Mouse (Mus musculus): ENCODE data around the gene Gm20547. TPM values are rescaled to one million over a fixed set of nuclear protein-coding genes. Genes with fewer than 3 reads are reported as not detected.
"Not testable (repeated sequence)": the region's sequence is repeated elsewhere in the genome, so short reads cannot be mapped to it uniquely, and the experiment has no call there.

Gene Gm20547
- polyA plus RNA-seq, 1 experiment from 2014 or later, result not detected

DNA sequence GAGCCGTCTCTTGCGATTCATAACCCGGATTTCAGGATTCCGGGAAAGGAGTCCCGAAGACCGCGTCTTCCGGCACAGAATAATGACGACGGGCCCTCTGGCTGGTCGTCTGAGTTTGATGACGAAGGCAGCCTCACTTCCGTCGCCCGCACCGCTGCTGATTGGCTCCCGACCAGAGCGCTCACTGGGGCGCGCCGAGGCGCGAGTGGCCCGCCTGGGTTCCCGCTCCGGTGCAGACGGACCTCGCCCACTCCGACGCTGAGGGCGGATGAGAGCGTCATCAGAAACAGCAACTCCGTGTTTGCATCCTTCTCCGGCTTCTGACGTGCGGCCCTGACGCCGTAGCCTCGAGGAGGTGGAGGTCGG lies 45.0 kb downstream of the Gm20547 start, which contains the start of the genes Stk19 and Dxo:
TSS of gene Stk19 (minus strand) at position 90 of the 366 bp plus-strand sequence.
TSS of gene Dxo (plus strand) at position 164 of the 366 bp plus-strand sequence.
- no peak for TF ChIP-seq EP300 (optimal IDR thresholded peaks at IDR 0.05)
- TF ChIP-seq CTCF (IDR thresholded peaks at IDR 0.05; ENCODE audit: low read depth), result no peak
- DNase-seq (ENCODE audit: low spot score), result peak; percentile 98
- Histone ChIP-seq H3K9me3 (ENCODE audit: control insufficient read depth, low read length) (no peaks in the 10 kb centered on the region), H3K4me2 (replicated peaks; ENCODE audit: low read depth) (peak within 1 kb of the TSS; percentile 97), H3K9ac (ENCODE audit: low read length) (peak within 1 kb of the TSS; percentile 75), H3K27ac (replicated peaks) (peak within 1 kb of the TSS; percentile 86), H3K4me1 (replicated peaks; ENCODE audit: control insufficient read depth, insufficient read depth) (0 out of 2 replicates have a peak, but pooled peaks cover 5% of the 10 kb centered on the region), H3K4me3 (ENCODE audit: low read depth, low read length) (peak within 1 kb of the TSS; percentile 73), H3K27me3 (ENCODE audit: control insufficient read depth, insufficient read depth, low read length) (no peaks in the 10 kb centered on the region), H3K36me3 (ENCODE audit: control insufficient read depth, insufficient read depth, low read length) (peaks cover 15% of the 10 kb centered on the region; the same call in 1 of the 2 replicates)
- WGBS, result under 1% methylated on average over 40 of the region's 40 CpGs
- ATAC-seq (ENCODE audit: low FRiP score, low TSS enrichment), result peak; percentile 95

DNA sequence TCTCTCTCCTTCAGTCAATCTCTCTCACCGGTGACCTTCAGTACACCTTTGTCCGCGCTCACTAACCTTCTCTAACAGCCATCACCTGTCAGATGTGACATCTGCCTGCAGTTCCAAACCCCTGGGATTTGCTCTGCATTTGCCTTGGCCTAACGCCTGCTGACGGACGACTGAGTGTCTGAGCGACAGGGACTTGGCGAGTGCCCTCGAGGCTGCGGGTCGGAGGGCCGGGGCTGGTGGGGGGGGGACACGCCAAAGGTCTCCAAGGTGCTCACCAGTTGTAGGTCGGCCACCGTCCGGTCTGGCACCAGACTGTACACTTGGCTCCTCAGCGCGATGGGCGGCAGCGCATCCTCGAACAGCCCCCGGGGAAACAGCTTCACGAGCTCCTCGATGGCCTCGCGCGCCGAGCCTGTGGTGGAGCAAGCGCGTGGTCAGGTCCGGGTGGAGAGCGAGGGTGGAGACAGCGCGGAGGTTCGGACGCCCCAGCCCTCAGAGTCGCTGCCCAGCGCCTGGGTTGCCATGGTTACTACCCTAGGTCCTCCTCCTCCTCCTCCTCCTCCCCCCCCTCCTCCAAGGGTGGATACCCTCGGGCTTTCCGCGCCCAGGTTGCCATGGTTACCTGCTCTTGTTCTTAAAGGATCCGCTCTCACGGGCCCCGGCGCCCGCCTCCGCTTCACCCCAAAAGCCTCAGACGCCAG lies 45.5 kb downstream of the Gm20547 start:
- no peak for DNase-seq (ENCODE audit: low spot score)
- Histone ChIP-seq H3K4me3 (ENCODE audit: low read depth, low read length) (peak overlapping the region; percentile 73), H3K4me2 (replicated peaks; ENCODE audit: low read depth) (peak overlapping the region; percentile 97), H3K27me3 (ENCODE audit: control insufficient read depth, insufficient read depth, low read length) (no peaks in the 10 kb centered on the region), H3K4me1 (replicated peaks; ENCODE audit: control insufficient read depth, insufficient read depth) (0 out of 2 replicates have a peak, but pooled peaks cover 5% of the 10 kb centered on the region), H3K27ac (replicated peaks) (peak overlapping the region; percentile 78), H3K36me3 (ENCODE audit: control insufficient read depth, insufficient read depth, low read length) (peaks cover 15% of the 10 kb centered on the region; the same call in 1 of the 2 replicates), H3K9me3 (ENCODE audit: control insufficient read depth, low read length) (no peaks in the 10 kb centered on the region), H3K9ac (ENCODE audit: low read length) (peak overlapping the region; percentile 75)
- TF ChIP-seq CTCF (IDR thresholded peaks at IDR 0.05; ENCODE audit: low read depth) (no peak), EP300 (optimal IDR thresholded peaks at IDR 0.05) (no peak)
- WGBS, result 5% methylated on average over 48 of the region's 48 CpGs
- ATAC-seq (ENCODE audit: low FRiP score, low TSS enrichment), result peak; percentile 60

DNA sequence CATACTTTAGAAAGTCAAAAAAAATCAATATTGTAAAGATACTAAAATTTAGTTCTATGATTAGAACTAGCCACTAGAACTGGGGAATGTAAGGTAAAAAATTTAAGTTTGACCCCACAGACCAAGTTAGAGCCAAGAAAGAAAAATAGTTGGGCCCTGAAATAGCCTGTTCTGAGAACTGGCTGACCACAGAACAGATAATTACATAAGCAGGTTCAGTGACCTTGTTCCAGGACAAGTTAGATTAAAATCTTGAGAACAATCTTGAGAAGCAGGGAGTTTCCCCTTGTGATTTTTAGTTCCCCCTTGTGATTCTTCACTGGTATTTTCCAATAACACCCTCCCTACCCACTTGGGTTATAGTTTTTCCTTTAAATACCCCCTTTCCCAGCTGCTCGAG lies 51.1 kb downstream of the Gm20547 start:
- peaks cover 11% of the 10 kb centered on the region for H3K36me3 ChIP-seq (ENCODE audit: control insufficient read depth, insufficient read depth, low read length)
- H3K9ac ChIP-seq (ENCODE audit: low read length); H3K4me3 ChIP-seq (ENCODE audit: low read depth, low read length); H3K4me2 ChIP-seq (replicated peaks; ENCODE audit: low read depth); H3K9me3 ChIP-seq (ENCODE audit: control insufficient read depth, low read length); DNase-seq (ENCODE audit: low spot score); H3K4me1 ChIP-seq (replicated peaks; ENCODE audit: control insufficient read depth, insufficient read depth); ATAC-seq (ENCODE audit: low FRiP score, low TSS enrichment); H3K27me3 ChIP-seq (ENCODE audit: control insufficient read depth, insufficient read depth, low read length); H3K27ac ChIP-seq (replicated peaks): not testable (repeated sequence)
- 88% methylated on average over 1 of the region's 1 CpGs for WGBS

DNA sequence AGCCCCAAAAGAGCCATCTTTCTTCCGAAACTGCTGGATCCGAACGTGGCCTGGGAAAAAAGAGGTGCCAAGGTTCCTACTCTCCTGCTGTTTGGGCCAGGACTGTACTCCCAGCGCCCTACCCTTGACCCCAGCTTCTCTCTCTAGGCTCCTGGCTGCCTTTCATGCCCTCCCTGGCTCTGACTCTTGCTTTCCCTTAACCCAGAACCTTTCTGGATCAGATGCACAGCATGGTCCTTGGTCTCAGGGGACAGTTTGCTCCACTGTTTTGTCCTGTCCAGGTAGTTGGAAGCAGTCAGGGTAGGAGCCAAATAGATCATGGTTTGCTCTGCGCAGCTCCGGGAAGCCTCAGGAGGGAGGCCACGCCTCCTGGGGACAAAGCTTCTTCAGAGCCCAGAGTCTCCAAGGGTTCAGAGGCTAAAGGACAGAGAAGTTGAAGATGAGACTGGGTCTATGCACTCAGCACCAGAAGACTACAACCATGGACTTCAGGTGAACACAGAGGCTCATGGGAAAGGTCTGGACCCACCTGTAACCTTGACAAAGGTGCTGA lies 66.9 kb downstream of the Gm20547 start:
- no peak for ATAC-seq (ENCODE audit: low FRiP score, low TSS enrichment)
- no peaks in the 10 kb centered on the region for H3K9me3 ChIP-seq (ENCODE audit: control insufficient read depth, low read length)
- no peak for DNase-seq (ENCODE audit: low spot score)
- no peak overlapping the region for H3K4me2 ChIP-seq (replicated peaks; ENCODE audit: low read depth)
- H3K27me3 ChIP-seq (ENCODE audit: control insufficient read depth, insufficient read depth, low read length), result no peaks in the 10 kb centered on the region
- TF ChIP-seq CTCF (IDR thresholded peaks at IDR 0.05; ENCODE audit: low read depth) (no peak), EP300 (optimal IDR thresholded peaks at IDR 0.05) (no peak)
- H3K9ac ChIP-seq (ENCODE audit: low read length), result no peak overlapping the region
- no peaks in the 10 kb centered on the region for H3K4me1 ChIP-seq (replicated peaks; ENCODE audit: control insufficient read depth, insufficient read depth)
- 75% methylated on average over 7 of the region's 7 CpGs for WGBS
- no peak overlapping the region for H3K4me3 ChIP-seq (ENCODE audit: low read depth, low read length)
- no peak overlapping the region for H3K27ac ChIP-seq (replicated peaks)
- H3K36me3 ChIP-seq (ENCODE audit: control insufficient read depth, insufficient read depth, low read length), result no peaks in the 10 kb centered on the region

DNA sequence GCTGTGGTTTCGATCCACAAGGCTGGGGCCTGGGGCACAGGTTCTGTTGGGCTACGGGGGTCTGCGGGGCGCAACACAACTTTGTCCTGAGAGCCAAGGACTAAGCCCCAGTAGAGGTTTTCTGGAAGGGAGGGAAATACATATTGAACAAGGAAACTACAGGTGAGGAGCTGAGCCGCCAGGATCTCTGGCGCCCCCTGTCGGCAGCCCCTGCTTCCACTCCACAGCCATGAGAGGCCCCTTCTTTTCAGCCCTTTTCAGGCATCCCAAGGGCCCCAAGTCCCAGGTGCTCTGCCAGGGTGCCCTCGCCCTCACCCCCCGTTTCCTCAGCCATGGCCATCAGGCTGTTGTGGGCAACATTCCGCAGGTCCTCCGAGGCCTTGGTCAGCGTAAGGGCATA lies 68.1 kb downstream of the Gm20547 start:
- peak; percentile 29 for DNase-seq (ENCODE audit: low spot score)
- H3K27ac ChIP-seq (replicated peaks); H3K27me3 ChIP-seq (ENCODE audit: control insufficient read depth, insufficient read depth, low read length); H3K4me1 ChIP-seq (replicated peaks; ENCODE audit: control insufficient read depth, insufficient read depth); H3K9ac ChIP-seq (ENCODE audit: low read length); H3K9me3 ChIP-seq (ENCODE audit: control insufficient read depth, low read length); ATAC-seq (ENCODE audit: low FRiP score, low TSS enrichment); H3K4me2 ChIP-seq (replicated peaks; ENCODE audit: low read depth); H3K36me3 ChIP-seq (ENCODE audit: control insufficient read depth, insufficient read depth, low read length); H3K4me3 ChIP-seq (ENCODE audit: low read depth, low read length): not testable (repeated sequence)
- TF ChIP-seq CTCF (IDR thresholded peaks at IDR 0.05; ENCODE audit: low read depth), result peak; percentile 74
- 54% methylated on average over 10 of the region's 12 CpGs for WGBS

DNA sequence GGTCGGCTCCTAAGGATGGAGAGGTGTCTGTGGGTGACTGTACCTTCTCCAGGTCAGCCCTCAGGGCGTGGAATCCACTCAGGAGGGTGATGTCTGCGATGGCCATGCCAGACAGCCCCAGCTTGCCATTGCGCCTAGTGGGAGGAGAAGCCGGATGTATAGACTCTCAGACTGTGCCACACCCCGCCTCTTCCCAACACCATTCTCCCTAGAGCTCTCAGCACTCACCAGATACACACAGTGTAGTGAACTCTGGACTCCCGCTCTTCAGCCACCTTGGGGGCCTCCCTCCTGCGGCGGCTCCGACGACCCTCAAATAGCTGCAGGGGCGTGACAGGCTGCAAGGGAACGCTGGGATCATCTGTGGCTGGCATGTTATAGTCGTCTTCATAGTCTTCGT lies 70.6 kb downstream of the Gm20547 start:
- no peak overlapping the region for H3K27ac ChIP-seq (replicated peaks)
- H3K9ac ChIP-seq (ENCODE audit: low read length), result no peak overlapping the region
- no peaks in the 10 kb centered on the region for H3K27me3 ChIP-seq (ENCODE audit: control insufficient read depth, insufficient read depth, low read length)
- no peaks in the 10 kb centered on the region for H3K9me3 ChIP-seq (ENCODE audit: control insufficient read depth, low read length)
- no peak overlapping the region for H3K4me3 ChIP-seq (ENCODE audit: low read depth, low read length)
- no peaks in the 10 kb centered on the region for H3K4me1 ChIP-seq (replicated peaks; ENCODE audit: control insufficient read depth, insufficient read depth)
- TF ChIP-seq CTCF (IDR thresholded peaks at IDR 0.05; ENCODE audit: low read depth), result no peak
- TF ChIP-seq EP300 (optimal IDR thresholded peaks at IDR 0.05), result no peak
- ATAC-seq (ENCODE audit: low FRiP score, low TSS enrichment) (no peak), DNase-seq (ENCODE audit: low spot score) (no peak)
- H3K36me3 ChIP-seq (ENCODE audit: control insufficient read depth, insufficient read depth, low read length), result no peaks in the 10 kb centered on the region
- H3K4me2 ChIP-seq (replicated peaks; ENCODE audit: low read depth), result no peak overlapping the region
- WGBS, result 70% methylated on average over 15 of the region's 15 CpGs

DNA sequence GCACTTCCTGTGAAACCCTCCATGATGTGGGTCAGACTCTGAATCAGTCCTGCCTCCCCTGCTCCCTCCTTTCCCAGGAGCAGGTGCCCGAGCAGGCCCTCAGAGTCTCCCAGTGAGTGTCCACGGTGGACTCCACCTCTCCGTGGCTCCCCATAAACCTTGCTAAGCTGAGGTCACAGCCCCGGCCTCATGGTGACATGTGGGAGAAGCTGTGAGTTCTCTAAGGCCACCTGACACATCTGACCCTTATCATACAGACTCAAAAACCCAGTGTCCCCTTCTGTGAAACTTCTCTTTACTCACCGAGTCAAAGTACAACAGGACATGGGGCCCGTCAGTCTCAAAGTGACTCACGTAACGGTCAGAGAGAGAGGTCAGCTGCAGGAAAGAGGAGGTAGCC lies 71.0 kb downstream of the Gm20547 start:
- not testable (repeated sequence) for H3K4me1 ChIP-seq (replicated peaks; ENCODE audit: control insufficient read depth, insufficient read depth); H3K27ac ChIP-seq (replicated peaks); H3K4me3 ChIP-seq (ENCODE audit: low read depth, low read length); H3K9ac ChIP-seq (ENCODE audit: low read length); ATAC-seq (ENCODE audit: low FRiP score, low TSS enrichment); H3K36me3 ChIP-seq (ENCODE audit: control insufficient read depth, insufficient read depth, low read length); H3K4me2 ChIP-seq (replicated peaks; ENCODE audit: low read depth); H3K9me3 ChIP-seq (ENCODE audit: control insufficient read depth, low read length); DNase-seq (ENCODE audit: low spot score); H3K27me3 ChIP-seq (ENCODE audit: control insufficient read depth, insufficient read depth, low read length)
- 73% methylated on average over 8 of the region's 8 CpGs for WGBS

DNA sequence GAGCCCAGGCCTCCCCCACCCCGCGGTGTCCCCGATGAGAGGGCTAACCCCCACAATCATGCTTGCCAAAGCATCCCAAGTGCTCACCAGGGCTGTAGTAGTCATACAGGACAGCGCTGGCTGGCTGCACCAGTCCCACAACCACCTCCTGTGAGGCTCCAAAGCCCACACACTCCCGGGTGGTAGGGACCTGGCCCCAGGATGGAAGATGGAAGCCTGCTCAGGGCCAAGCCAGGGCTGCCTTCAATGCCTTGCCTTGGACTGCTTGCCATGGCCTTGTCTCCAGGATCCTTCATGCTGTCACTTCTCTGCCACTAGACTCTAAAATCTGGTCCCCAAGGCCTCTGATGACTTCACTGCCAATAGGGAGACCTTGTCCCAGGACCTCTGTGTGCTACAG lies 71.4 kb downstream of the Gm20547 start:
- not testable (repeated sequence) for H3K27ac ChIP-seq (replicated peaks); H3K4me3 ChIP-seq (ENCODE audit: low read depth, low read length); H3K9ac ChIP-seq (ENCODE audit: low read length); H3K36me3 ChIP-seq (ENCODE audit: control insufficient read depth, insufficient read depth, low read length); H3K9me3 ChIP-seq (ENCODE audit: control insufficient read depth, low read length); H3K4me2 ChIP-seq (replicated peaks; ENCODE audit: low read depth); ATAC-seq (ENCODE audit: low FRiP score, low TSS enrichment); DNase-seq (ENCODE audit: low spot score); H3K27me3 ChIP-seq (ENCODE audit: control insufficient read depth, insufficient read depth, low read length); H3K4me1 ChIP-seq (replicated peaks; ENCODE audit: control insufficient read depth, insufficient read depth)
- 76% methylated on average over 5 of the region's 5 CpGs for WGBS
